Mouse (Mus musculus): ENCODE measurements around the gene Dph1. TPM values are rescaled to one million over a fixed set of nuclear protein-coding genes. Genes with fewer than 3 reads are reported as not detected.

Gene Dph1
- polyA plus RNA-seq, 1 experiment from 2014 or later, result 18.4 TPM

- Histone ChIP-seq H3K9ac (no peak overlapping the region), H3K4me2 (peak overlapping the region; percentile 62), H3K36me3 (no peaks in the 10 kb centered on the region), H3K4me1 (peaks cover 24% of the 10 kb centered on the region; the same call in 1 of the 2 replicates), H3K4me3 (replicated peaks) (peak overlapping the region; percentile 26), H3K27me3 (replicated peaks) (no peaks in the 10 kb centered on the region), H3K9me3 (no peaks in the 10 kb centered on the region), H3K27ac (peak overlapping the region; percentile 77)
- ATAC-seq (ENCODE audit: insufficient read depth, low FRiP score, low read depth), result peak; percentile 32
- WGBS, result 23% methylated on average over 13 of the region's 13 CpGs
These were observed 23.3 kb upstream of the Dph1 start for GRCm38 (mm10) chr11:75214081-75214950.

- H3K9ac ChIP-seq, result no peak overlapping the region
- no peaks in the 10 kb centered on the region for H3K9me3 ChIP-seq
- H3K36me3 ChIP-seq, result no peaks in the 10 kb centered on the region
- peak; percentile 82 for ATAC-seq (ENCODE audit: insufficient read depth, low FRiP score, low read depth)
- H3K4me1 ChIP-seq, result peaks cover 24% of the 10 kb centered on the region; the same call in 1 of the 2 replicates
- peak overlapping the region; percentile 80 for H3K27ac ChIP-seq
- H3K4me3 ChIP-seq (replicated peaks), result peak overlapping the region; percentile 26
- WGBS, result 11% methylated on average over 35 of the region's 35 CpGs
- no peaks in the 10 kb centered on the region for H3K27me3 ChIP-seq (replicated peaks)
- H3K4me2 ChIP-seq, result peak overlapping the region; percentile 62
These were observed 22.5 kb upstream of the Dph1 start for GRCm38 (mm10) chr11:75213372-75214080.

- WGBS, result 58% methylated on average over 2 of the region's 3 CpGs
- Histone ChIP-seq H3K27ac (peak overlapping the region; percentile 79), H3K9me3 (no peaks in the 10 kb centered on the region), H3K9ac (no peak overlapping the region), H3K4me1 (peaks cover 24% of the 10 kb centered on the region; the same call in 1 of the 2 replicates), H3K27me3 (replicated peaks) (no peaks in the 10 kb centered on the region), H3K4me3 (replicated peaks) (no peak overlapping the region), H3K4me2 (no peak overlapping the region), H3K36me3 (no peaks in the 10 kb centered on the region)
- ATAC-seq (ENCODE audit: insufficient read depth, low FRiP score, low read depth), result no peak
These were observed 21.8 kb upstream of the Dph1 start for GRCm38 (mm10) chr11:75212876-75213275.

- no peak for ATAC-seq (ENCODE audit: insufficient read depth, low FRiP score, low read depth)
- WGBS, result 59% methylated on average over 8 of the region's 8 CpGs
- peak overlapping the region; percentile 79 for H3K27ac ChIP-seq
These were observed 21.1 kb upstream of the Dph1 start for GRCm38 (mm10) chr11:75212031-75212667.

GRCm38 (mm10) chr11:75210755-75211154, 19.7 kb upstream of the Dph1 start:
- 61% methylated on average over 6 of the region's 6 CpGs for WGBS
- Histone ChIP-seq H3K36me3 (no peaks in the 10 kb centered on the region), H3K4me2 (no peak overlapping the region), H3K9ac (no peak overlapping the region), H3K9me3 (no peaks in the 10 kb centered on the region), H3K27ac (no peak overlapping the region), H3K27me3 (replicated peaks) (no peaks in the 10 kb centered on the region), H3K4me3 (replicated peaks) (no peak overlapping the region), H3K4me1 (peaks cover 24% of the 10 kb centered on the region; the same call in 1 of the 2 replicates)
- no peak for ATAC-seq (ENCODE audit: insufficient read depth, low FRiP score, low read depth)

More at GRCm38 (mm10) chr11:75212031-75212667, 21.1 kb upstream of the Dph1 start:
- H3K9me3 ChIP-seq, result no peaks in the 10 kb centered on the region
- H3K4me1 ChIP-seq, result peaks cover 24% of the 10 kb centered on the region; the same call in 1 of the 2 replicates
- no peaks in the 10 kb centered on the region for H3K36me3 ChIP-seq
- H3K4me2 ChIP-seq, result no peak overlapping the region
- H3K4me3 ChIP-seq (replicated peaks), result no peak overlapping the region
- no peaks in the 10 kb centered on the region for H3K27me3 ChIP-seq (replicated peaks)
- H3K9ac ChIP-seq, result no peak overlapping the region

- no peak overlapping the region for H3K4me2 ChIP-seq
- no peak overlapping the region for H3K27ac ChIP-seq
- no peaks in the 10 kb centered on the region for H3K9me3 ChIP-seq
- no peak overlapping the region for H3K4me3 ChIP-seq (replicated peaks)
- peaks cover 24% of the 10 kb centered on the region; the same call in 1 of the 2 replicates for H3K4me1 ChIP-seq
- no peak for ATAC-seq (ENCODE audit: insufficient read depth, low FRiP score, low read depth)
- no peak overlapping the region for H3K9ac ChIP-seq
- no peaks in the 10 kb centered on the region for H3K27me3 ChIP-seq (replicated peaks)
- no peaks in the 10 kb centered on the region for H3K36me3 ChIP-seq
- WGBS, result 66% methylated on average over 4 of the region's 4 CpGs
These were observed 19.1 kb upstream of the Dph1 start for GRCm38 (mm10) chr11:75210093-75210492.

- Histone ChIP-seq H3K9me3 (no peaks in the 10 kb centered on the region), H3K9ac (no peak overlapping the region), H3K4me1 (peaks cover 24% of the 10 kb centered on the region; the same call in 1 of the 2 replicates), H3K27ac (no peak overlapping the region), H3K4me2 (no peak overlapping the region), H3K4me3 (replicated peaks) (no peak overlapping the region), H3K27me3 (replicated peaks) (no peaks in the 10 kb centered on the region), H3K36me3 (no peaks in the 10 kb centered on the region)
- ATAC-seq (ENCODE audit: insufficient read depth, low FRiP score, low read depth), result no peak
- 69% methylated on average over 4 of the region's 4 CpGs for WGBS
These were observed 18.3 kb upstream of the Dph1 start for GRCm38 (mm10) chr11:75209363-75209762.

GRCm38 (mm10) chr11:75206347-75206746, 15.3 kb upstream of the Dph1 start:
- H3K27me3 ChIP-seq (replicated peaks), result no peaks in the 10 kb centered on the region
- 0 out of 2 replicates have a peak, but pooled peaks cover 2% of the 10 kb centered on the region for H3K4me1 ChIP-seq
- no peaks in the 10 kb centered on the region for H3K36me3 ChIP-seq
- no peak overlapping the region for H3K9ac ChIP-seq
- H3K4me3 ChIP-seq (replicated peaks), result no peak overlapping the region
- H3K9me3 ChIP-seq, result no peaks in the 10 kb centered on the region
- no peak overlapping the region for H3K27ac ChIP-seq
- WGBS, result 67% methylated on average over 4 of the region's 4 CpGs
- no peak overlapping the region for H3K4me2 ChIP-seq
- ATAC-seq (ENCODE audit: insufficient read depth, low FRiP score, low read depth), result no peak

- no peak for ATAC-seq (ENCODE audit: insufficient read depth, low FRiP score, low read depth)
- H3K9me3 ChIP-seq, result no peaks in the 10 kb centered on the region
- H3K4me3 ChIP-seq (replicated peaks), result no peak overlapping the region
- 62% methylated on average over 9 of the region's 9 CpGs for WGBS
- no peaks in the 10 kb centered on the region for H3K4me1 ChIP-seq
- no peak overlapping the region for H3K4me2 ChIP-seq
- H3K9ac ChIP-seq, result no peak overlapping the region
- no peaks in the 10 kb centered on the region for H3K27me3 ChIP-seq (replicated peaks)
- no peaks in the 10 kb centered on the region for H3K36me3 ChIP-seq
- H3K27ac ChIP-seq, result no peak overlapping the region
These were observed 13.4 kb upstream of the Dph1 start for GRCm38 (mm10) chr11:75204472-75204871.

GRCm38 (mm10) chr11:75203926-75204325, 12.9 kb upstream of the Dph1 start:
- Histone ChIP-seq H3K9me3 (no peaks in the 10 kb centered on the region), H3K4me3 (replicated peaks) (no peak overlapping the region), H3K27me3 (replicated peaks) (no peaks in the 10 kb centered on the region), H3K4me2 (no peak overlapping the region), H3K4me1 (no peaks in the 10 kb centered on the region), H3K27ac (no peak overlapping the region), H3K9ac (no peak overlapping the region), H3K36me3 (no peaks in the 10 kb centered on the region)
- WGBS, result 84% methylated on average over 4 of the region's 4 CpGs
- ATAC-seq (ENCODE audit: insufficient read depth, low FRiP score, low read depth), result no peak

- WGBS, result 48% methylated on average over 8 of the region's 8 CpGs
- ATAC-seq (ENCODE audit: insufficient read depth, low FRiP score, low read depth), result no peak
These were observed 10.7 kb upstream of the Dph1 start for GRCm38 (mm10) chr11:75201721-75202120.

More at GRCm38 (mm10) chr11:75201721-75202120, 10.7 kb upstream of the Dph1 start:
- Histone ChIP-seq H3K4me1 (no peaks in the 10 kb centered on the region), H3K4me3 (replicated peaks) (no peak overlapping the region), H3K9me3 (no peaks in the 10 kb centered on the region), H3K9ac (no peak overlapping the region), H3K27ac (no peak overlapping the region), H3K4me2 (no peak overlapping the region), H3K36me3 (no peaks in the 10 kb centered on the region), H3K27me3 (replicated peaks) (0 out of 2 replicates have a peak, but pooled peaks cover 9% of the 10 kb centered on the region)

Measured in stomach, embryonic 15.5 days (tissue).